Mouse (Mus musculus): ENCODE data around the gene Gm40193. TPM values are rescaled to one million over a fixed set of nuclear protein-coding genes. Genes with fewer than 3 reads are reported as not detected.

The Gm40193 gene
- polyA plus RNA-seq, 1 experiment from 2014 or later, result not detected

GRCm38 (mm10) chr11:70502018-70502417 lies 30.7 kb downstream of the Gm40193 start:
- Histone ChIP-seq H3K4me1 (replicated peaks) (peaks cover 14% of the 10 kb centered on the region), H3K27me3 (no peaks in the 10 kb centered on the region)
- DNase-seq, result no peak

GRCm38 (mm10) chr11:70500476-70500812 lies 32.3 kb downstream of the Gm40193 start:
- H3K36me3 ChIP-seq, result no peaks in the 10 kb centered on the region
- H3K4me3 ChIP-seq (replicated peaks), result no peak overlapping the region
- H3K27me3 ChIP-seq, result no peaks in the 10 kb centered on the region
- no peak for ATAC-seq (ENCODE audit: low read depth)
- peaks cover 9% of the 10 kb centered on the region for H3K4me1 ChIP-seq (replicated peaks)
- H3K9ac ChIP-seq, result no peak overlapping the region
- H3K4me2 ChIP-seq, result no peak overlapping the region
- DNase-seq, result no peak
- H3K27ac ChIP-seq, result no peak overlapping the region
- WGBS (ENCODE audit: insufficient replicate concordance), result 81% methylated on average over 1 of the region's 1 CpGs
- no peaks in the 10 kb centered on the region for H3K9me3 ChIP-seq (replicated peaks)

More at GRCm38 (mm10) chr11:70502018-70502417, 30.7 kb downstream of the Gm40193 start:
- Histone ChIP-seq H3K36me3 (no peaks in the 10 kb centered on the region), H3K9me3 (replicated peaks) (no peaks in the 10 kb centered on the region), H3K4me2 (no peak overlapping the region), H3K9ac (no peak overlapping the region), H3K4me3 (replicated peaks) (no peak overlapping the region), H3K27ac (no peak overlapping the region; the same call in 1 of the 2 replicates)
- ATAC-seq (ENCODE audit: low read depth), result no peak
- 46% methylated on average over 3 of the region's 3 CpGs for WGBS (ENCODE audit: insufficient replicate concordance)

GRCm38 (mm10) chr11:70499566-70500475 lies 32.9 kb downstream of the Gm40193 start:
- no peak overlapping the region for H3K4me3 ChIP-seq (replicated peaks)
- no peaks in the 10 kb centered on the region for H3K27me3 ChIP-seq
- H3K4me1 ChIP-seq (replicated peaks), result peaks cover 2% of the 10 kb centered on the region
- H3K4me2 ChIP-seq, result no peak overlapping the region
- no peak for DNase-seq
- no peak overlapping the region for H3K27ac ChIP-seq
- no peak overlapping the region for H3K9ac ChIP-seq
- no peaks in the 10 kb centered on the region for H3K36me3 ChIP-seq
- 59% methylated on average over 14 of the region's 14 CpGs for WGBS (ENCODE audit: insufficient replicate concordance)
- no peaks in the 10 kb centered on the region for H3K9me3 ChIP-seq (replicated peaks)
- no peak for ATAC-seq (ENCODE audit: low read depth)

- Histone ChIP-seq H3K4me1 (replicated peaks) (no peaks in the 10 kb centered on the region), H3K9ac (no peak overlapping the region), H3K27me3 (peaks cover 3% of the 10 kb centered on the region; the same call in 1 of the 2 replicates), H3K4me2 (no peak overlapping the region), H3K36me3 (no peaks in the 10 kb centered on the region), H3K9me3 (replicated peaks) (no peaks in the 10 kb centered on the region), H3K27ac (no peak overlapping the region), H3K4me3 (replicated peaks) (no peak overlapping the region)
- DNase-seq (no peak), ATAC-seq (ENCODE audit: low read depth) (no peak)
- WGBS (ENCODE audit: insufficient replicate concordance), result 30% methylated on average over 6 of the region's 6 CpGs
Measured at GRCm38 (mm10) chr11:70489684-70490083, 43.1 kb downstream of the Gm40193 start.

GRCm38 (mm10) chr11:70489138-70489537 lies 43.6 kb downstream of the Gm40193 start:
- peaks cover 3% of the 10 kb centered on the region; the same call in 1 of the 2 replicates for H3K27me3 ChIP-seq
- H3K36me3 ChIP-seq, result no peaks in the 10 kb centered on the region
- no peak overlapping the region; the same call in 1 of the 2 replicates for H3K27ac ChIP-seq
- DNase-seq (no peak), ATAC-seq (ENCODE audit: low read depth) (no peak)
- H3K4me2 ChIP-seq, result no peak overlapping the region
- H3K4me1 ChIP-seq (replicated peaks), result no peaks in the 10 kb centered on the region
- H3K4me3 ChIP-seq (replicated peaks), result no peak overlapping the region
- H3K9me3 ChIP-seq (replicated peaks), result no peaks in the 10 kb centered on the region
- no peak overlapping the region for H3K9ac ChIP-seq
- 62% methylated on average over 3 of the region's 3 CpGs for WGBS (ENCODE audit: insufficient replicate concordance)

- Histone ChIP-seq H3K9me3 (replicated peaks) (no peaks in the 10 kb centered on the region), H3K36me3 (no peaks in the 10 kb centered on the region), H3K4me2 (no peak overlapping the region), H3K4me1 (replicated peaks) (no peaks in the 10 kb centered on the region), H3K9ac (no peak overlapping the region), H3K27ac (no peak overlapping the region), H3K27me3 (peaks cover 3% of the 10 kb centered on the region; the same call in 1 of the 2 replicates), H3K4me3 (replicated peaks) (no peak overlapping the region)
- WGBS (ENCODE audit: insufficient replicate concordance), result 36% methylated on average over 4 of the region's 4 CpGs
- ATAC-seq (ENCODE audit: low read depth) (no peak), DNase-seq (no peak)
Measured at GRCm38 (mm10) chr11:70487816-70488215, 44.9 kb downstream of the Gm40193 start.

- H3K27ac ChIP-seq, result no peak overlapping the region
- no peak for DNase-seq
- H3K4me1 ChIP-seq (replicated peaks), result no peaks in the 10 kb centered on the region
Measured at GRCm38 (mm10) chr11:70485498-70485897, 47.2 kb downstream of the Gm40193 start.

More at GRCm38 (mm10) chr11:70485498-70485897, 47.2 kb downstream of the Gm40193 start:
- H3K4me2 ChIP-seq, result no peak overlapping the region
- H3K9me3 ChIP-seq (replicated peaks), result no peaks in the 10 kb centered on the region
- H3K36me3 ChIP-seq, result no peaks in the 10 kb centered on the region
- no peak for ATAC-seq (ENCODE audit: low read depth)
- 38% methylated on average over 2 of the region's 2 CpGs for WGBS (ENCODE audit: insufficient replicate concordance)
- H3K9ac ChIP-seq, result no peak overlapping the region
- H3K4me3 ChIP-seq (replicated peaks), result no peak overlapping the region
- peaks cover 3% of the 10 kb centered on the region; the same call in 1 of the 2 replicates for H3K27me3 ChIP-seq

Other genes starting within 250 kb of the Gm40193 start
- gene Alox12e, start 210.3 kb downstream of the Gm40193 start, polyA plus RNA-seq (2015; fragmentation: Nextera tagmentation; extraction: Ambion mirVana), result 0.06 and 0.10 TPM in 2 replicates
- 1.1 TPM in 2 replicates for gene Alox15, start 180.9 kb downstream of the Gm40193 start, polyA plus RNA-seq (2015; fragmentation: Nextera tagmentation; extraction: Ambion mirVana)
- 19.0 and 21.0 TPM in 2 replicates for gene Pelp1, start 122.9 kb downstream of the Gm40193 start, polyA plus RNA-seq (2015; fragmentation: Nextera tagmentation; extraction: Ambion mirVana)
- 13.0 and 14.9 TPM in 2 replicates for gene Arrb2, start 100.3 kb downstream of the Gm40193 start, polyA plus RNA-seq (2015; fragmentation: Nextera tagmentation; extraction: Ambion mirVana)
- 17.2 and 19.1 TPM in 2 replicates for gene Med11, start 81.0 kb downstream of the Gm40193 start, polyA plus RNA-seq (2015; fragmentation: Nextera tagmentation; extraction: Ambion mirVana)
- gene Zmynd15, start 73.5 kb downstream of the Gm40193 start, polyA plus RNA-seq (2015; fragmentation: Nextera tagmentation; extraction: Ambion mirVana), result 0.07 and 0.17 TPM in 2 replicates
- gene Cxcl16, start 73.0 kb downstream of the Gm40193 start, polyA plus RNA-seq (2015; fragmentation: Nextera tagmentation; extraction: Ambion mirVana), result 0.70 and 1.4 TPM in 2 replicates
- 2.1 and 2.5 TPM in 2 replicates for gene Tm4sf5, start 27.7 kb downstream of the Gm40193 start, polyA plus RNA-seq (2015; fragmentation: Nextera tagmentation; extraction: Ambion mirVana)
- 0.23 and 0.46 TPM in 2 replicates for gene Vmo1, start 18.3 kb downstream of the Gm40193 start, polyA plus RNA-seq (2015; fragmentation: Nextera tagmentation; extraction: Ambion mirVana)
- gene Gltpd2, start 13.7 kb downstream of the Gm40193 start, polyA plus RNA-seq (2015; fragmentation: Nextera tagmentation; extraction: Ambion mirVana), result 19.6 and 20.0 TPM in 2 replicates
- 372 and 419 TPM in 2 replicates for gene Psmb6, start 7.6 kb downstream of the Gm40193 start, polyA plus RNA-seq (2015; fragmentation: Nextera tagmentation; extraction: Ambion mirVana)
- 1.3 and 1.5 TPM in 2 replicates for gene Pld2, start 7.1 kb upstream of the Gm40193 start, polyA plus RNA-seq (2015; fragmentation: Nextera tagmentation; extraction: Ambion mirVana)
- 3.5 and 5.2 TPM in 2 replicates for gene Mink1, start 29.9 kb upstream of the Gm40193 start, polyA plus RNA-seq (2015; fragmentation: Nextera tagmentation; extraction: Ambion mirVana)
- not detected in 2 replicates for gene 4930544D05Rik, start 82.9 kb upstream of the Gm40193 start, polyA plus RNA-seq (2015; fragmentation: Nextera tagmentation; extraction: Ambion mirVana)
- not detected in 2 replicates for gene Chrne, start 86.3 kb upstream of the Gm40193 start, polyA plus RNA-seq (2015; fragmentation: Nextera tagmentation; extraction: Ambion mirVana)
- gene Gp1ba, start 106.2 kb upstream of the Gm40193 start, polyA plus RNA-seq (2015; fragmentation: Nextera tagmentation; extraction: Ambion mirVana), result 2.8 and 4.7 TPM in 2 replicates
- gene Rnf167, start 114.3 kb upstream of the Gm40193 start, polyA plus RNA-seq (2015; fragmentation: Nextera tagmentation; extraction: Ambion mirVana), result 74.2 and 81.0 TPM in 2 replicates
- gene Slc25a11, start 114.5 kb upstream of the Gm40193 start, polyA plus RNA-seq (2015; fragmentation: Nextera tagmentation; extraction: Ambion mirVana), result 72.8 and 73.8 TPM in 2 replicates
- gene Pfn1, start 121.7 kb upstream of the Gm40193 start, polyA plus RNA-seq (2015; fragmentation: Nextera tagmentation; extraction: Ambion mirVana), result 1,347 and 1,531 TPM in 2 replicates
- gene Eno3, start 124.3 kb upstream of the Gm40193 start, polyA plus RNA-seq (2015; fragmentation: Nextera tagmentation; extraction: Ambion mirVana), result 5.5 and 6.7 TPM in 2 replicates
- gene Spag7, start 136.5 kb upstream of the Gm40193 start, polyA plus RNA-seq (2015; fragmentation: Nextera tagmentation; extraction: Ambion mirVana), result 69.2 and 72.4 TPM in 2 replicates
- 2.8 and 3.6 TPM in 2 replicates for gene Camta2, start 155.2 kb upstream of the Gm40193 start, polyA plus RNA-seq (2015; fragmentation: Nextera tagmentation; extraction: Ambion mirVana)
- gene Inca1, start 167.2 kb upstream of the Gm40193 start, polyA plus RNA-seq (2015; fragmentation: Nextera tagmentation; extraction: Ambion mirVana), result 1.2 and 1.3 TPM in 2 replicates
- gene Kif1c, start 167.6 kb upstream of the Gm40193 start, polyA plus RNA-seq (2015; fragmentation: Nextera tagmentation; extraction: Ambion mirVana), result 0.58 and 0.73 TPM in 2 replicates
- gene Zfp3, start 231.3 kb upstream of the Gm40193 start, polyA plus RNA-seq (2015; fragmentation: Nextera tagmentation; extraction: Ambion mirVana), result 1.2 and 1.8 TPM in 2 replicates

Measured in liver, embryonic 13.5 days (tissue).